In genomic region chr19:5087884-5088728, GRCm38 (mm10) we compare ENCODE assay signal across 8 mouse cellular contexts. TPM values are rescaled to one million over a fixed set of nuclear protein-coding genes. Genes with fewer than 3 reads are reported as not detected.
DNase-seq lines count a peak whose midpoint lies in the region; ATAC-seq lines count a peak whose summit lies in the region.

Yif1a (plus strand) TSS chr19:5088538.

- H3K27ac ChIP-seq in forebrain, embryonic 14.5 days (ENCODE audit: low read depth, low read length): peak within 1 kb of the TSS; percentile 79
- H3K27ac ChIP-seq in neural tube, embryonic 15.5 days (replicated peaks): peak within 1 kb of the TSS; percentile 93

- peaks cover 29% of the 10 kb centered on the region for H3K36me3 ChIP-seq in forebrain, embryonic 14.5 days (ENCODE audit: control insufficient read depth, insufficient read depth, low read length)
- H3K36me3 ChIP-seq in neural tube, embryonic 15.5 days: peaks cover 32% of the 10 kb centered on the region

- H3K4me3 ChIP-seq in forebrain, embryonic 14.5 days (ENCODE audit: low read depth, low read length): peak within 1 kb of the TSS; percentile 77
- H3K4me3 ChIP-seq in neural tube, embryonic 15.5 days (replicated peaks): peak within 1 kb of the TSS; percentile 69

- H3K9me3 ChIP-seq in forebrain, embryonic 14.5 days (replicated peaks; ENCODE audit: control insufficient read depth, low read length): no peaks in the 10 kb centered on the region
- H3K9me3 ChIP-seq in neural tube, embryonic 15.5 days (replicated peaks): no peaks in the 10 kb centered on the region

- H3K27me3 ChIP-seq in forebrain, embryonic 14.5 days (replicated peaks; ENCODE audit: control insufficient read depth, insufficient read depth, low read length): peaks cover 31% of the 10 kb centered on the region
- peaks cover 32% of the 10 kb centered on the region for H3K27me3 ChIP-seq in neural tube, embryonic 15.5 days (replicated peaks)

- peaks cover 16% of the 10 kb centered on the region for H3K4me1 ChIP-seq in forebrain, embryonic 14.5 days (ENCODE audit: control insufficient read depth, insufficient read depth, low read length)
- peaks cover 55% of the 10 kb centered on the region for H3K4me1 ChIP-seq in neural tube, embryonic 15.5 days

- peak within 1 kb of the TSS; percentile 71 for H3K9ac ChIP-seq in forebrain, embryonic 14.5 days (ENCODE audit: low read length)
- peak within 1 kb of the TSS; percentile 71 for H3K9ac ChIP-seq in neural tube, embryonic 15.5 days (replicated peaks)

- peak; percentile 100 for DNase-seq in ES-CJ7 (ENCODE audit: low read depth, low spot score)
- peak; percentile 93 for DNase-seq in cerebellum, adult 11 months
- DNase-seq in forebrain, embryonic 14.5 days (ENCODE audit: low spot score): peak; percentile 100
- DNase-seq in heart, postnatal 14 days: peak; percentile 93 to 96
- DNase-seq in layer of hippocampus, adult 11-12 months (ENCODE audit: low spot score): peak; percentile 98
- peak; percentile 97 to 98 for DNase-seq in lung, adult 18-20 months
- peak; percentile 95 for DNase-seq in testis, postnatal 14 days (ENCODE audit: low spot score)

- WGBS in forebrain, embryonic 14.5 days: under 1% methylated on average over 58 of the region's 58 CpGs
- WGBS in neural tube, embryonic 15.5 days: under 1% methylated on average over 58 of the region's 58 CpGs

- peak within 1 kb of the TSS; percentile 89 for H3K4me2 ChIP-seq in forebrain, embryonic 14.5 days (ENCODE audit: low read length)
- peak within 1 kb of the TSS; percentile 84 for H3K4me2 ChIP-seq in neural tube, embryonic 15.5 days

- intact Hi-C loops in heart, postnatal 14 days (cut with DNase I): loop anchor here (2.0 kb wide), 1 partner anchor 17 kb away; no protein-coding TSS in a partner anchor

- ATAC-seq in forebrain, embryonic 14.5 days: peak; percentile 96
- peak; percentile 91 for ATAC-seq in neural tube, embryonic 15.5 days (ENCODE audit: low FRiP score)

RNA-seq across cellular contexts. Expression of gene Yif1a, which starts in this region (rescaled TPM):
- polyA plus RNA-seq in forebrain, embryonic 14.5 days (2014; fragmentation: Nextera tagmentation; extraction: Ambion mirVana): 71.6 and 95.5 TPM in 2 replicates
- 10 to 100 TPM; 70.4 to 70.8 TPM for total RNA-seq in heart, postnatal 14 days (2021)
- 56.8 and 66.1 TPM in 2 replicates for polyA plus RNA-seq in neural tube, embryonic 15.5 days (2015; fragmentation: Nextera tagmentation; extraction: Ambion mirVana)

Comparison
In these comparisons a context has a peak if more than half of its experiments do, and no peak if none do; other contexts are left out.
1. Peak in every context shown above with its lines: DNase-seq, ATAC-seq, H3K4me3 ChIP-seq and H3K27ac ChIP-seq.